In genomic region chr7:82863341-82863740, GRCm38 (mm10) we compare ENCODE assay signal across 15 mouse cellular contexts. TPM values are rescaled to one million over a fixed set of nuclear protein-coding genes. Genes with fewer than 3 reads are reported as not detected.
DNase-seq lines count a peak whose midpoint lies in the region; ATAC-seq and TF ChIP-seq lines count a peak whose summit lies in the region.
"Had no signal": no experiment of that assay in that cellular context is flagged by ENCODE, and none has a peak within 500 bp of the region (broad histone marks: within the 10 kb centered on the region; RNA-seq: fewer than 3 reads in every experiment).

No protein-coding gene starts in this region.

- TF ChIP-seq CTCF in forebrain, postnatal 0 days (IDR thresholded peaks at IDR 0.05; ENCODE audit: low read depth) = no peak
- no peak for TF ChIP-seq CTCF in left cerebral cortex, adult 2 months (IDR thresholded peaks at IDR 0.05)

- no peaks in the 10 kb centered on the region for H3K4me1 ChIP-seq in forebrain, postnatal 0 days (ENCODE audit: insufficient read depth)
- peaks cover 17% of the 10 kb centered on the region for H3K4me1 ChIP-seq in limb, embryonic 13.5 days
- H3K4me1 ChIP-seq: stomach, embryonic 15.5 days had no signal

- no peaks in the 10 kb centered on the region for H3K9me3 ChIP-seq in forebrain, postnatal 0 days (ENCODE audit: low read length)
- H3K9me3 ChIP-seq in limb, embryonic 13.5 days = no peaks in the 10 kb centered on the region
- H3K9me3 ChIP-seq: kidney, embryonic 15.5 days; limb, embryonic 15.5 days; stomach, embryonic 15.5 days had no signal

- no peak overlapping the region for H3K4me3 ChIP-seq in forebrain, postnatal 0 days (ENCODE audit: low read depth, low read length)
- H3K4me3 ChIP-seq in limb, embryonic 13.5 days = no peak overlapping the region
- no peak overlapping the region for H3K4me3 ChIP-seq in left cerebral cortex, adult 2 months
- H3K4me3 ChIP-seq: heart, adult 2 months; kidney, embryonic 15.5 days; limb, embryonic 15.5 days; stomach, embryonic 15.5 days had no signal

- H3K9ac ChIP-seq in forebrain, postnatal 0 days = no peak overlapping the region
- H3K9ac ChIP-seq in limb, embryonic 13.5 days = no peak overlapping the region
- H3K9ac ChIP-seq: kidney, embryonic 15.5 days; limb, embryonic 15.5 days; stomach, embryonic 15.5 days had no signal

- ATAC-seq in forebrain, postnatal 0 days = no peak
- no peak for ATAC-seq in limb, embryonic 13.5 days (ENCODE audit: low FRiP score, low read depth)
- no peak for ATAC-seq in activated CD4-positive, CD25-positive, alpha-beta regulatory T cell, adult 4 months

- H3K36me3 ChIP-seq in forebrain, postnatal 0 days (ENCODE audit: insufficient read depth) = no peaks in the 10 kb centered on the region
- H3K36me3 ChIP-seq in limb, embryonic 13.5 days = no peaks in the 10 kb centered on the region
- H3K36me3 ChIP-seq: kidney, embryonic 15.5 days; limb, embryonic 15.5 days; stomach, embryonic 15.5 days had no signal

- peak overlapping the region; percentile 100; the same call in 1 of the 2 replicates for H3K27ac ChIP-seq in forebrain, postnatal 0 days (ENCODE audit: low read depth, low read length)
- 0 out of 2 replicates have a peak overlapping the region, but pooled peaks have one; percentile 15 for H3K27ac ChIP-seq in limb, embryonic 13.5 days
- H3K27ac ChIP-seq in left cerebral cortex, adult 2 months = no peak overlapping the region
- H3K27ac ChIP-seq: heart, adult 2 months; kidney, embryonic 15.5 days; limb, embryonic 15.5 days; stomach, embryonic 15.5 days had no signal

- peak; percentile 8 for DNase-seq in retina, embryonic 14.5 days (ENCODE audit: low spot score)
- DNase-seq in retina, postnatal 1 day = no peak
- DNase-seq in forebrain, postnatal 0 days = no peak
- no peak for DNase-seq in gastrocnemius, postnatal 10 days
- DNase-seq in left cerebral cortex, adult 2 months (ENCODE audit: extremely low spot score in 1 of 2, low spot score in 2 of 2) = no peak
- no peak for DNase-seq in adrenal gland, postnatal 10 days
- DNase-seq: cerebellum, adult 18-20 months; heart, adult 2 months; lung, postnatal 10 days; thymus, postnatal 36 days had no signal

- H3K27me3 ChIP-seq in forebrain, postnatal 0 days (ENCODE audit: insufficient read depth, low read length) = no peaks in the 10 kb centered on the region
- H3K27me3 ChIP-seq in limb, embryonic 13.5 days = no peaks in the 10 kb centered on the region
- H3K27me3 ChIP-seq: kidney, embryonic 15.5 days; limb, embryonic 15.5 days; stomach, embryonic 15.5 days had no signal

- WGBS in forebrain, postnatal 0 days = 30% methylated on average over 6 of the region's 6 CpGs
- 44% methylated on average over 6 of the region's 6 CpGs for WGBS in limb, embryonic 13.5 days

- H3K4me2 ChIP-seq in forebrain, postnatal 0 days (ENCODE audit: low read depth) = no peak overlapping the region
- H3K4me2 ChIP-seq in limb, embryonic 13.5 days (replicated peaks) = no peak overlapping the region
- H3K4me2 ChIP-seq: kidney, embryonic 15.5 days; limb, embryonic 15.5 days; stomach, embryonic 15.5 days had no signal

- intact Hi-C loops in left cerebral cortex, adult 2 months (cut with DNase I) = no loop called here

RNA-seq across cellular contexts. Expression of gene Mex3b, which starts 3.8 kb away (rescaled TPM):
- 111 and 141 TPM in 2 replicates for total RNA-seq in forebrain, postnatal 0 days (2014; rRNA removed)
- 22.8 and 24.5 TPM in 2 replicates for polyA plus RNA-seq in forebrain, postnatal 0 days (2015; fragmentation: Nextera tagmentation; extraction: Ambion mirVana)
- polyA plus RNA-seq in limb, embryonic 13.5 days (2015; fragmentation: Nextera tagmentation; extraction: Ambion mirVana) = 35.6 and 36.4 TPM in 2 replicates
- 1 to 10 TPM; 6.2 to 9.7 TPM for total RNA-seq in gastrocnemius, postnatal 10 days (2021)
- 1 to 10 TPM; 2.1 to 2.5 TPM for polyA plus RNA-seq in activated CD4-positive, CD25-positive, alpha-beta regulatory T cell, adult 4 months (2017; shearing (Covaris generic))
- 10 to 100 TPM; 18.3 to 24.4 TPM for total RNA-seq in left cerebral cortex, adult 2 months (2021)
- 1 to 10 TPM; 4.6 to 7.7 TPM for total RNA-seq in adrenal gland, postnatal 10 days (2021)
